Mouse (Mus musculus): ENCODE measurements around the gene Lrrc4b. TPM values are rescaled to one million over a fixed set of nuclear protein-coding genes. Genes with fewer than 3 reads are reported as not detected.

Lrrc4b gene
- polyA plus RNA-seq (2017; shearing (Covaris generic)) = not detected

- no peak for ATAC-seq
Observed at GRCm38 (mm10) chr7:44428968-44429521, at the start of gene Lrrc4b. Gene Lrrc4b (plus strand): TSS chr7:44429018.

GRCm38 (mm10) chr7:44382541-44382940, 46.3 kb upstream of the Lrrc4b start:
- ATAC-seq = no peak

- peak; percentile 75 for ATAC-seq
Observed at GRCm38 (mm10) chr7:44383980-44384715, 44.7 kb upstream of the Lrrc4b start, which contains the start of gene Syt3. Gene Syt3 (plus strand): TSS chr7:44384102.

GRCm38 (mm10) chr7:44384716-44385059, 44.1 kb upstream of the Lrrc4b start:
- no peak for ATAC-seq

- no peak for ATAC-seq
Observed at GRCm38 (mm10) chr7:44385720-44386119, 43.1 kb upstream of the Lrrc4b start, which contains the start of gene 1700008O03Rik. Gene 1700008O03Rik (minus strand): TSS chr7:44385820.

DNA sequence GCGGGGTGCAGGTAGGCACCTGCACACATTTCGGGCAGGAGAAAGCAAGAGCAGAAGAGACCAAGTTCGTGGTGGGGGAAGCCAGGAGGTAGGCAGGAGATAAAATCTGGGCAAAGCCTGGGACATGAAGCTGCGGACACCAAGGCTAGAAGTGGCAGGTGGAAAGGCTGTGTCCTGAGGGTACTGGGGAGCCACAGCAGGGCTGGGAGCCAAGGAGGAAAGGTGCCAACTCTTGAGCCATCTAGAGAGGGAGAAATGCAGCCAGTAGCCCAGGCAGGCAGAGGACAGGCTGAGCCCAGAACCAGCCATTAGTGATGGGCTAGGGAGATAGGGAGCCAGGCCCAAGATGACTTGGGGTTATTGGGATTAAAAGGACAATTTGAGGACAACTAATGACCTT, 37.0 kb upstream of the Lrrc4b start:
- ATAC-seq = no peak

DNA sequence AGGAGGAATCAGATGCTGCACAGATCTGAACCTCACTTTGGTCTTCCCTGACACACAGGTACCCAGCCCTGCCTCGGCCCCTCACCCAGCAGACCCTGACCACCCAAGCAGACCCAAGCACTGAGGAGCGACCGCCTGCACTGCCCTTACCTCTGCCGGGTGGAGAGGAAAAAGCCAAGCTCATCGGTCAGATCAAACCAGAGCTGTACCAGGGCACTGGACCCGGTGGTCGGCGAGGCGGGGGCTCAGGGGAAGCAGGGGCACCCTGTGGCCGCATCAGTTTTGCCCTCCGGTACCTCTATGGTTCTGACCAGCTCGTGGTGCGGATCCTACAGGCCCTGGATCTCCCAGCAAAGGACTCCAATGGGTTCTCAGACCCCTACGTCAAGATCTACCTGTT, 36.5 kb upstream of the Lrrc4b start:
- ATAC-seq = no peak

DNA sequence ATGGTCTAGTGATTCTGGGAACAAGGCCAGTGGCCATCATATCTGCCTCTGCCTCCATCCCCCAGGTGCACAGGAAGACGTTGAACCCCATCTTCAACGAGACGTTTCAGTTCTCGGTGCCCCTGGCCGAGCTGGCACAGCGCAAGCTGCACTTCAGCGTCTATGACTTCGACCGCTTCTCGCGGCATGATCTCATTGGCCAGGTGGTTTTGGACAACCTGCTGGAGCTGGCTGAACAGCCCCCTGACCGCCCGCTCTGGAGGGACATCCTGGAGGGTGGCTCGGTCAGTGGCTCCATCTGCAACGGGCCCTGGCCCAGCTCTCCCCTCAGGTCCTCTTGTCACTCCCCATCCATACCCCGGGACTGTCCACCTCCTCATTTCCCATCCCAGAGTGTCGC, 35.5 kb upstream of the Lrrc4b start:
- ATAC-seq = no peak

GRCm38 (mm10) chr7:44398570-44398969, 30.2 kb upstream of the Lrrc4b start:
- peak; percentile 77 for ATAC-seq

DNA sequence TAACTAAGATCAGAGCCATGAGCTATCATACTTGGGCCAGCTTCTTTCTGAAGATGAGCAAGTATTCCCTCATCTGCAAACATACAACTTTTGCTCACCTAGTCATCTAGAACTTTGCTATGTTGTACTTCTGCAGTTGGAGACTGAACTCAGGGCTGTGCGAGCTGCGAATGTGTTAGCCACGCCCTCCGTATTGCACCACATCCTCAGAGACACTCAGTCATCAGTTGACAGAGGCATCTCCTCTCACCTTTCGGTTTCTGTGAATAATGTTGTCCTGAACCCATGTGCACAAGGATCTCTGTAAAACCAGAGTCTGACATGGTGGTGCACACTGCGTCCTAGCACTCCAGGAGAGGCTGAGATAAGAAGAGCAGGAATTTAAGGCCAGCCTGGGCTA, 27.1 kb upstream of the Lrrc4b start:
- ATAC-seq = peak; percentile 65

- peak; percentile 89 for ATAC-seq
Observed at GRCm38 (mm10) chr7:44405346-44406014, 23.3 kb upstream of the Lrrc4b start.

DNA sequence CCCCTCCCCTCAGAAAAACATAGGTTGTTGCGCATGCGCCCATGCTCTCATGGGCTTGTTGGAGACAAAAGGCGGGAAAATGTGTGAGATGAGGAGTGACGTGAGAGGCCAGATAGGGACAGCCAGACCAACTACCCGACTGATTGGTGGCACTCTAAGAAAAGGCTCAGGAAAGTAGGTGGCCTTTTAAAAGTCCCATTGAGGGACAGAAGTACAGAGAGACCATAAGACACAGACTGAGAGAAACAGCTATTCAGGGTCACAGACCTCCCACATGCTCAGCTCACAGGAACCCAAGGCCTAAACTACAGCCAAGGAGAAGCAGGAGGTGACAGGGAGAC, 22.8 kb upstream of the Lrrc4b start:
- no peak for ATAC-seq

- ATAC-seq = no peak
Observed at GRCm38 (mm10) chr7:44411144-44411543, 17.7 kb upstream of the Lrrc4b start.

GRCm38 (mm10) chr7:44413307-44413706, 15.5 kb upstream of the Lrrc4b start:
- no peak for ATAC-seq

DNA sequence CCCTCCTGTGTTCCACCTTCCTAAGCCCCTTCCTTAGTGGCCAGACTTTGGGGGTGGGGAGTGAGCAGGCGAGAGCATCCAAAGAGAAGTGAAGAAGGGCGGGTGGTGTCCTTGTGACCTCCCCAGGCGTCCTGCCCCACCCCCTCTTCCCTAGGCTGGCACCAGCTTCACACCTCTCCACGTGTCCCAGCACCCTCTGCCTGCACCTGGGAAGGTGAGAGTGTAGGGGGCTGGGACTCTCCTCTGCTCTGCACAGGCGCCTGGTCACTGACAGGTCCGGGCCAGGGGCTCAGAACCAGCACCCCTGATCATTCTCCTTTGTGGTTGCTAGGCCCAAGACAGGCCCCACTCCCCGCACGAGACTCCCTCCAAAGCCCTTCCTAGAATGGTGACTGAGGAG, 1.2 kb upstream of the Lrrc4b start:
- ATAC-seq = no peak

DNA sequence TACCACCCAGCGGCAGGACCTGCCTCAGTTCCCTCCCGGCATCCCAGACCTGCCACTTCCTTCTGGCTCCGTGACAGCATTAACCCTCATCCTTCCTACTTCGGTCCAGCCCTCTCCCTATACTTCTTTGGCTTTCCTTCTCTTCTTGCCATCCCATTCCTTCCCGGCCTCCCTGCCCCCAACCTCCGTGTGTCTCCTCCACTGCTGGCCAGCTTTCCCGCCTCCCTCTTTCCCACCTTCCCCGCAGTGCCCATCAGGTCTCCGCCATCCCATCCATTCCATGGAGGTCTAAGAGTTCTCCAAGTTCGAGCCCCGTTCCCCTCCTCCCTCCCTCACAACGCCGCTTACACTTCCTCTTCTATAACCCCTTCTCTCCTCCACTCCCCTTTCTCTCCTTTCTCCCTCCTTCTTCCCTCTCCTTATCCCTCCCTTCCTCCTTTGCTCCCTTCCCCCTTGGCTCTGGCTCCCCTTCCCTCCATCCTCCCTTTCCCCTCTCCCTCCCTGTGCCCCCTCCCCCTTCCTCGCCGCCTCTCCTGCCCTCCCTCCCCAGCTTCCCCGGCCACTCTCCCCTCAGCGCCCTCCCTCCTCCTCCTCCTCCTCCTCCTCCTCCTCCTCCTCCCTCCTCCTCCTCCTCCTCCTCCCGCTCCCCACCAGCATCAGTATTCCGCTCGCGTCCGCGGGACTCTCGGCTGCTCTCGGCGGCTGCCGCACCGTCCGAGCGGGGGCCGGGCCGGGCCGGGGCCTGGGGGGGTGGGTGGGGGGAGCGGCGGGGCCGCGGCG, 457 bp upstream of the Lrrc4b start:
- no peak for ATAC-seq

- no peak for ATAC-seq
Observed at GRCm38 (mm10) chr7:44429534-44430488, 993 bp downstream of the Lrrc4b start.

DNA sequence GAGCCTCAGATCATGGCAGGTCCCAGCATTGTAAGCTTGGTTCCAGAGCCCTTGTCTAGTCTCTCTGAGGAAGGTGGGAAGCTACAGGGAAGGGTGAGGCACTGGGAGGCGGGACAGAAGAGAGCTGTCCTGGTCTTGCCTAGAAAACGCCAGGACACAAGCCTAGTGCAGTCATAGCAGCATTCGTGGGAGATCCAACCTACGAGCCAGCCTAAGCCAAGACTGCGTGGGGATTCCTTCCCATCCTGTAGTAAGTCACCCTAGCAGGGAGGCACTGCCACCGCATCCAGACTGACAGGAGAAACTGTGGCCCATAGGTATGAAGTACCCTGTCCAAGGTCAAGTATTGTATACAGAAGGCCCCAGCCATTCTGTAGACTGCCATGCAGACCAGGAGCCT, 3.7 kb downstream of the Lrrc4b start:
- ATAC-seq = no peak

DNA sequence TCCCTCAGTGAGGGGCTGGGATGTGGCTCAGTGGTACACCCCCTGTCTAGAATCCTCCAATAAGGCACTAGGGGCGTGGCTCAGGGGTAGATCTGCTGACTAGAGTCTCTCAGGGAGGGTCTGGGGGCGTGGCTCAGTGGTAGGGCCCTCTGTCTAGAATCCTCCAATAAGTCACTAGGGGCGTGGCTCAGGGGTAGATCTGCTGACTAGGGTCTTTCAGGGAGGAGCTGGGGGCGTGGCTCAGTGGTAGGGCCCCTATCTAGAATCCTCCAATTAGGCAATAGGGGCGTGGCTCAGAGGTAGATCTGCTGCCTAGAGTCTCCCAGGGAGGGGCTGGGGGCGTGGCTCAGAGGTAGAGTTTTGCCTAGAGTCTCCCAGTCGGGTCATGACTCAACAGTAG, 4.6 kb downstream of the Lrrc4b start:
- ATAC-seq = no peak

- ATAC-seq = no peak
Observed at GRCm38 (mm10) chr7:44434089-44434488, 5.3 kb downstream of the Lrrc4b start.

DNA sequence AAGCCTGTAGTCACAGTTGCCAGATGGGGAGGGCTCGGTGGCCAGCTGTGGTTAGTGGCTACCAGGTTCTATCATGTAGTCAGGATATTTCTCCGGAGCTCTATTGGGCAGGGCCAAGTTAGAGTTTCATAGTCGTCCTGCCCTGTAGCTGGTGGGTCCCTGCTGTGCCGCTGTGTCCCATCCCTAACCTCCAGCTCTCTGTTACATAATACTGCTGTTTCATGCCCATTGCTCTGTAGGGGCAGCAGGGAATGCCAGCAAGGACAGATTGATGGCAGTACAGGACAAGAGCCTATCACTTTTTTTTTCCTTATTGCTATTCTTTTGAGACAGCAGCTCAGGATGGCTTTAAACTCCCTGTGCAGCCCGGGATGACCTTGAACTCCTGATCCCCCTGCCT, 7.0 kb downstream of the Lrrc4b start:
- no peak for ATAC-seq

DNA sequence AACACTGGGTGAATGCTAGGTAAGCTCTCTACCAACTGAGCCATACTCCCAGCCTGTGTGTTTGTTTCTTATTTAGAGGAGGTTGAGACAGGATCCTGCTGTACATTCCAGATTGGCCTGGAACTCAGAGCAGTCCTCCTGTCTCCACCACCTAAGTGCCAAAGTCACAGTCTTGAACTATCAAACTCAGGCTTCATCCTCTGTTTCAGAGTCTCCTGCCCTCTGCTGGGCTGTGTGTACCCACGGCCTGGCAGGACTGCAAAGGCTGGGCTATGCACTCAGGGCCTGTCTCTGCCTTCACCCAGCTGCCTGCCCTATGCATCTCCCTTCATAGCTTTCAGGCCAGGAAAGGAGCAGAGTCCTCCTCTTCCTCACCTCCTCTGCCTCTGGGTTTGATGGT, 7.4 kb downstream of the Lrrc4b start:
- ATAC-seq = no peak

All from activated CD4-positive, CD25-positive, alpha-beta regulatory T cell, adult 4 months (primary cell).